8 mouse cellular contexts compared by ENCODE assay signal in the genomic region with DNA sequence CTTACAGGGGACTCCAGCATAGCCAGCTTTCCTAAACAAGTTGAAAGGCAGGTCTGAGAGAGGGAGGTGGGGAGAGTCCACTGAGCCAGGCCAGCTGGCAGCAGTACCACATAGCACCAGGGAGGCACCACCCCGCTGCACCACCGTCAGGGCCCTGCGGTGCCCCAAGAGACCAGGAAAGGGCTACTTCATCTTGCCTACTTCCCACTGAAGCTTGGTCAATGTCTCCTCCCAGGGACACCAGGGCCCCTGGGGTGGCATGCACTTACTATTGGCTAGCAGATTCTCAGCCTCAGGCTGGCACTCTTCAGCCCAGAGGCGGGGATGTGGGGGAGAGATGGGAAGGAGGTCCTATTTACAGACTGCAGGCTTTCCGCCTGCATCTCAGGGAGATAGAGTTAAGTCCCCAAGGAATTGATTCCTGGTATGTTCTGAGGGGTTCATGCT. TPM values are rescaled to one million over a fixed set of nuclear protein-coding genes. Genes with fewer than 3 reads are reported as not detected.
DNase-seq lines count a peak whose midpoint lies in the region; ATAC-seq and TF ChIP-seq lines count a peak whose summit lies in the region.

No protein-coding gene starts in this region.

- H3K4me3 ChIP-seq in hindbrain, embryonic 16.5 days (ENCODE audit: low read length): peak overlapping the region; percentile 70
- H3K4me3 ChIP-seq in liver, postnatal 0 days (ENCODE audit: low read depth, low read length): peak overlapping the region; percentile 62
- peak overlapping the region; percentile 69 for H3K4me3 ChIP-seq in stomach, embryonic 16.5 days (replicated peaks; ENCODE audit: low read length)

- peak overlapping the region; percentile 74 for H3K4me2 ChIP-seq in hindbrain, embryonic 16.5 days (ENCODE audit: low read length)
- H3K4me2 ChIP-seq in liver, postnatal 0 days (ENCODE audit: low read depth, low read length): peak overlapping the region; percentile 89
- peak overlapping the region; percentile 88 for H3K4me2 ChIP-seq in stomach, embryonic 16.5 days (ENCODE audit: low read depth, low read length)

- H3K9me3 ChIP-seq in hindbrain, embryonic 16.5 days (ENCODE audit: control insufficient read depth, low read length): no peaks in the 10 kb centered on the region
- H3K9me3 ChIP-seq in liver, postnatal 0 days (ENCODE audit: low read length): no peaks in the 10 kb centered on the region
- no peaks in the 10 kb centered on the region for H3K9me3 ChIP-seq in stomach, embryonic 16.5 days (replicated peaks; ENCODE audit: control insufficient read depth, low read length)

- H3K9ac ChIP-seq in hindbrain, embryonic 16.5 days (ENCODE audit: low read depth, low read length): peak overlapping the region; percentile 89
- H3K9ac ChIP-seq in liver, postnatal 0 days (replicated peaks): no peak overlapping the region
- H3K9ac ChIP-seq in stomach, embryonic 16.5 days (ENCODE audit: low read length): peak overlapping the region; percentile 83

- peak; percentile 3; the same call in 1 of the 2 replicates for ATAC-seq in cerebellum, adult (ENCODE audit: insufficient number of reproducible peaks, low FRiP score, low TSS enrichment)
- ATAC-seq in hindbrain, embryonic 16.5 days: peak; percentile 28; the same call in 1 of the 2 replicates
- ATAC-seq in liver, postnatal 0 days: no peak
- ATAC-seq in stomach, embryonic 16.5 days (ENCODE audit: insufficient read depth, low FRiP score): 0 out of 2 replicates have a peak, but pooled peaks have one; percentile 35

- H3K27ac ChIP-seq in hindbrain, embryonic 16.5 days (ENCODE audit: low read depth, low read length): peak overlapping the region; percentile 86
- peak overlapping the region; percentile 78 for H3K27ac ChIP-seq in liver, postnatal 0 days (ENCODE audit: low read depth)
- peak overlapping the region; percentile 42; the same call in 1 of the 2 replicates for H3K27ac ChIP-seq in stomach, embryonic 16.5 days (ENCODE audit: low read length)

- no peaks in the 10 kb centered on the region; the same call in 1 of the 2 replicates for H3K27me3 ChIP-seq in hindbrain, embryonic 16.5 days (replicated peaks; ENCODE audit: control insufficient read depth, insufficient read depth, low read length)
- H3K27me3 ChIP-seq in liver, postnatal 0 days (ENCODE audit: insufficient read depth, low read length): no peaks in the 10 kb centered on the region; the same call in 1 of the 2 replicates
- peaks cover 18% of the 10 kb centered on the region for H3K27me3 ChIP-seq in stomach, embryonic 16.5 days (ENCODE audit: control insufficient read depth, insufficient read depth, low read length)

- DNase-seq in cerebellum, postnatal 4 days (ENCODE audit: low spot score in 2 of 2): no peak
- DNase-seq in right cerebral cortex, adult 18-20 months: peak; percentile 71
- DNase-seq in right cerebral cortex, postnatal 4 days: no peak
- no peak for DNase-seq in liver, postnatal 0 days
- DNase-seq in spleen, postnatal 14 days (ENCODE audit: low spot score in 2 of 2): no peak

- TF ChIP-seq EP300 in liver, postnatal 0 days (IDR thresholded peaks at IDR 0.05; ENCODE audit: low read depth): no peak

- TF ChIP-seq CTCF in liver, postnatal 0 days (IDR thresholded peaks at IDR 0.05; ENCODE audit: low read depth): 0 out of 2 replicates have a peak, but pooled peaks have one; percentile 9

- H3K4me1 ChIP-seq in hindbrain, embryonic 16.5 days (ENCODE audit: control insufficient read depth, insufficient read depth, low read depth, low read length): peaks cover 14% of the 10 kb centered on the region
- H3K4me1 ChIP-seq in liver, postnatal 0 days (ENCODE audit: insufficient read depth): peaks cover 12% of the 10 kb centered on the region; the same call in 1 of the 2 replicates
- H3K4me1 ChIP-seq in stomach, embryonic 16.5 days (ENCODE audit: control insufficient read depth, insufficient read depth, low read length): peaks cover 19% of the 10 kb centered on the region

- 44% methylated on average over 5 of the region's 5 CpGs for WGBS in hindbrain, embryonic 16.5 days
- WGBS in liver, postnatal 0 days (ENCODE audit: insufficient replicate concordance): 24% methylated on average over 5 of the region's 5 CpGs
- WGBS in stomach, embryonic 16.5 days: 47% methylated on average over 5 of the region's 5 CpGs

- H3K36me3 ChIP-seq in hindbrain, embryonic 16.5 days (ENCODE audit: control insufficient read depth, insufficient read depth, low read length): no peaks in the 10 kb centered on the region
- H3K36me3 ChIP-seq in liver, postnatal 0 days (replicated peaks; ENCODE audit: insufficient read depth, low read length): no peaks in the 10 kb centered on the region
- no peaks in the 10 kb centered on the region for H3K36me3 ChIP-seq in stomach, embryonic 16.5 days (ENCODE audit: control insufficient read depth, insufficient read depth, low read length)

RNA-seq across cellular contexts. Expression of a gene that starts 1.4 kb away (rescaled TPM):
- 57.5 and 66.5 TPM in 2 replicates for polyA plus RNA-seq in hindbrain, embryonic 16.5 days (2015; fragmentation: Nextera tagmentation; extraction: Ambion mirVana)
- polyA plus RNA-seq in liver, postnatal 0 days (2015; fragmentation: Nextera tagmentation; extraction: Ambion mirVana): 3.7 and 4.3 TPM in 2 replicates
- polyA plus RNA-seq in stomach, embryonic 16.5 days (2015; fragmentation: Nextera tagmentation; extraction: Ambion mirVana): 2.4 and 2.6 TPM in 2 replicates

RNA-seq across cellular contexts. Expression of a gene that starts 27.1 kb away (rescaled TPM):
- 95.1 and 98.6 TPM in 2 replicates for polyA plus RNA-seq in hindbrain, embryonic 16.5 days (2015; fragmentation: Nextera tagmentation; extraction: Ambion mirVana)
- polyA plus RNA-seq in liver, postnatal 0 days (2015; fragmentation: Nextera tagmentation; extraction: Ambion mirVana): 34.4 and 37.1 TPM in 2 replicates
- 107 and 114 TPM in 2 replicates for polyA plus RNA-seq in stomach, embryonic 16.5 days (2015; fragmentation: Nextera tagmentation; extraction: Ambion mirVana)

RNA-seq across cellular contexts. Expression of a gene that starts 28.3 kb away (rescaled TPM):
- polyA plus RNA-seq in hindbrain, embryonic 16.5 days (2015; fragmentation: Nextera tagmentation; extraction: Ambion mirVana): not detected in 2 replicates
- not detected in 2 replicates for polyA plus RNA-seq in liver, postnatal 0 days (2015; fragmentation: Nextera tagmentation; extraction: Ambion mirVana)
- 11.4 and 11.5 TPM in 2 replicates for polyA plus RNA-seq in stomach, embryonic 16.5 days (2015; fragmentation: Nextera tagmentation; extraction: Ambion mirVana)

RNA-seq across cellular contexts. Expression of a gene that starts 53.4 kb away (rescaled TPM):
- polyA plus RNA-seq in hindbrain, embryonic 16.5 days (2015; fragmentation: Nextera tagmentation; extraction: Ambion mirVana): 3.1 and 4.0 TPM in 2 replicates
- 14.5 and 14.7 TPM in 2 replicates for polyA plus RNA-seq in liver, postnatal 0 days (2015; fragmentation: Nextera tagmentation; extraction: Ambion mirVana)
- polyA plus RNA-seq in stomach, embryonic 16.5 days (2015; fragmentation: Nextera tagmentation; extraction: Ambion mirVana): 3.1 and 4.2 TPM in 2 replicates

Comparison
In these comparisons a context has a peak if more than half of its experiments do, and no peak if none do; other contexts are left out.
1. RNA of a gene that starts 1.4 kb away (polyA plus RNA-seq): 57.5 to 66.5 TPM in hindbrain, embryonic 16.5 days; 3.7 to 4.3 TPM in liver, postnatal 0 days and 2.4 to 2.6 TPM in stomach, embryonic 16.5 days; every median in the first group is over 10 times any median in the second.
2. RNA of a gene that starts 28.3 kb away (polyA plus RNA-seq): 11.4 to 11.5 TPM in stomach, embryonic 16.5 days; not detected in hindbrain, embryonic 16.5 days and not detected in liver, postnatal 0 days; every median in the first group is over 10 times any median in the second.
3. Peak in every context shown above with its lines, with median percentiles within 50 percentile points of each other: H3K27ac ChIP-seq, H3K4me2 ChIP-seq and H3K4me3 ChIP-seq.